Mouse (Mus musculus) ES-Bruce4 (cell line): ENCODE data around the gene Slc22a7. TPM values are rescaled to one million over a fixed set of nuclear protein-coding genes. Genes with fewer than 3 reads are reported as not detected.

Experiments used
- H3K27ac ChIP-seq: 2 replicates; pipeline ENCODE4 v1.5.1; 2012; ENCODE audit warnings: low read length, inconsistent platforms; ENCODE audit not compliant: insufficient read depth
- H3K27me3 ChIP-seq: 2 replicates; pipeline ENCODE4 v1.6.1; 2012; ENCODE audit warnings: mild to moderate bottlenecking, low read length, inconsistent platforms; ENCODE audit not compliant: control insufficient read depth, poor library complexity, insufficient read depth, severe bottlenecking
- H3K36me3 ChIP-seq: 2 replicates; pipeline ENCODE4 v1.6.1; 2012; ENCODE audit warnings: inconsistent platforms, mild to moderate bottlenecking, low read length, moderate library complexity; ENCODE audit not compliant: control insufficient read depth, poor library complexity, insufficient read depth, severe bottlenecking
- H3K4me1 ChIP-seq: one replicate; pipeline ENCODE4 v1.8.1; 2011; ENCODE audit warnings: low read length; ENCODE audit not compliant: control insufficient read depth, insufficient read depth
- H3K4me3 ChIP-seq: 2 replicates; pipeline ENCODE4 v1.5.1; 2011; ENCODE audit warnings: low read depth, mild to moderate bottlenecking, low read length
- H3K9ac ChIP-seq: 2 replicates; pipeline ENCODE4 v1.6.1; 2012; ENCODE audit warnings: low read depth, mild to moderate bottlenecking, inconsistent platforms; ENCODE audit not compliant: poor library complexity, severe bottlenecking
- H3K9me3 ChIP-seq: replicated peaks from 2 replicates; pipeline ENCODE4 v1.6.1; 2012; ENCODE audit warnings: mild to moderate bottlenecking, low read length, inconsistent platforms; ENCODE audit not compliant: control insufficient read depth, poor library complexity, insufficient read depth, severe bottlenecking
- CTCF ChIP-seq: IDR thresholded peaks from one replicate; pipeline ENCODE4 v1.8.1; 2011; ENCODE audit warnings: low read depth, low read length
- EP300 ChIP-seq: IDR thresholded peaks from 2 replicates; pipeline ENCODE4 v1.6.1; 2011; ENCODE audit warnings: low read depth, low read length; ENCODE audit not compliant: insufficient read depth
- POLR2A ChIP-seq: IDR thresholded peaks from one replicate; pipeline ENCODE4 v1.8.1; 2011; ENCODE audit warnings: low read length; ENCODE audit not compliant: insufficient read depth
- polyA plus RNA-seq: library from polyadenylated mRNA; stranded (reverse); fragments of >200 nt; gene quantifications from 2 replicates; pipeline ENCODE4 v1.2.4, GENCODE M21; 2011; ENCODE audit warnings: low read depth; ENCODE audit not compliant: missing spikeins, insufficient read depth, insufficient read length

Gene Slc22a7
- polyA plus RNA-seq, 1 experiment, result 6.0 TPM

- Histone ChIP-seq H3K27me3 (no peaks in the 10 kb centered on the region), H3K4me3 (no peak overlapping the region)
Measured at GRCm38 (mm10) chr17:46477286-46477685, 39.0 kb upstream of the Slc22a7 start.

GRCm38 (mm10) chr17:46476601-46477000, 38.3 kb upstream of the Slc22a7 start:
- H3K4me3 ChIP-seq, result no peak overlapping the region
- TF ChIP-seq POLR2A, result no peak
- no peak for TF ChIP-seq CTCF
- no peak for TF ChIP-seq EP300
- H3K9me3 ChIP-seq, result no peaks in the 10 kb centered on the region
- no peaks in the 10 kb centered on the region for H3K27me3 ChIP-seq
- no peak overlapping the region for H3K9ac ChIP-seq
- no peaks in the 10 kb centered on the region for H3K36me3 ChIP-seq
- no peak overlapping the region for H3K27ac ChIP-seq
- no peaks in the 10 kb centered on the region for H3K4me1 ChIP-seq

More at GRCm38 (mm10) chr17:46477286-46477685, 39.0 kb upstream of the Slc22a7 start:
- Histone ChIP-seq H3K4me1 (no peaks in the 10 kb centered on the region), H3K36me3 (no peaks in the 10 kb centered on the region), H3K9me3 (no peaks in the 10 kb centered on the region), H3K27ac (no peak overlapping the region), H3K9ac (no peak overlapping the region)
- TF ChIP-seq CTCF (no peak), POLR2A (no peak), EP300 (no peak)

GRCm38 (mm10) chr17:46467830-46468229, 29.6 kb upstream of the Slc22a7 start:
- H3K9me3 ChIP-seq, result no peaks in the 10 kb centered on the region
- no peak overlapping the region for H3K4me3 ChIP-seq
- no peaks in the 10 kb centered on the region for H3K27me3 ChIP-seq
- H3K4me1 ChIP-seq, result no peaks in the 10 kb centered on the region
- no peak overlapping the region for H3K9ac ChIP-seq
- TF ChIP-seq EP300 (no peak), CTCF (no peak), POLR2A (no peak)
- no peaks in the 10 kb centered on the region for H3K36me3 ChIP-seq
- no peak overlapping the region for H3K27ac ChIP-seq

GRCm38 (mm10) chr17:46462226-46462625, 24.0 kb upstream of the Slc22a7 start:
- no peaks in the 10 kb centered on the region for H3K4me1 ChIP-seq
- H3K9me3 ChIP-seq, result no peaks in the 10 kb centered on the region
- H3K27me3 ChIP-seq, result no peaks in the 10 kb centered on the region
- H3K9ac ChIP-seq, result no peak overlapping the region
- H3K27ac ChIP-seq, result no peak overlapping the region
- no peaks in the 10 kb centered on the region for H3K36me3 ChIP-seq
- no peak overlapping the region for H3K4me3 ChIP-seq
- TF ChIP-seq CTCF (no peak), POLR2A (no peak), EP300 (no peak)

- no peak for TF ChIP-seq POLR2A
- TF ChIP-seq CTCF, result peak; percentile 35
- no peak for TF ChIP-seq EP300
- H3K27ac ChIP-seq, result no peak overlapping the region
- H3K9me3 ChIP-seq, result no peaks in the 10 kb centered on the region
- H3K36me3 ChIP-seq, result no peaks in the 10 kb centered on the region
- no peaks in the 10 kb centered on the region for H3K4me1 ChIP-seq
- H3K27me3 ChIP-seq, result no peaks in the 10 kb centered on the region
- peak overlapping the region; percentile 41; the same call in 1 of the 2 replicates for H3K4me3 ChIP-seq
- H3K9ac ChIP-seq, result peak overlapping the region; percentile 69
Measured at GRCm38 (mm10) chr17:46461347-46461746, 23.1 kb upstream of the Slc22a7 start.

GRCm38 (mm10) chr17:46460673-46461072, 22.4 kb upstream of the Slc22a7 start:
- Histone ChIP-seq H3K27me3 (no peaks in the 10 kb centered on the region), H3K36me3 (no peaks in the 10 kb centered on the region)

More at GRCm38 (mm10) chr17:46460673-46461072, 22.4 kb upstream of the Slc22a7 start:
- TF ChIP-seq POLR2A, result no peak
- Histone ChIP-seq H3K27ac (no peak overlapping the region), H3K4me3 (peak overlapping the region; percentile 41), H3K4me1 (no peaks in the 10 kb centered on the region), H3K9me3 (no peaks in the 10 kb centered on the region), H3K9ac (peak overlapping the region; percentile 69)
